Mouse (Mus musculus): ENCODE data around the gene Tekt5.

GRCm38 (mm10) chr16:10420447-10421054 lies 25.3 kb upstream of the Tekt5 start:
- TF ChIP-seq CTCF (IDR thresholded peaks at IDR 0.05; ENCODE audit: low read depth) (no peak), EP300 (IDR thresholded peaks at IDR 0.05; ENCODE audit: low read depth) (no peak)

All from heart, postnatal 0 days (tissue).